Mouse (Mus musculus) hindbrain, embryonic 14.5 days (tissue): ENCODE measurements around the gene Kcp. TPM values are rescaled to one million over a fixed set of nuclear protein-coding genes. Genes with fewer than 3 reads are reported as not detected.

Experiments
- ATAC-seq: fragments of 200-750 bp; cut with Nextera tagmentation; 2 replicates; pipeline ENCODE4 v1.8.0; 2017; ENCODE audit warnings: moderate number of reproducible peaks, mild to moderate bottlenecking, moderate TSS enrichment, moderate library complexity; ENCODE audit not compliant: low FRiP score
- DNase-seq: peaks from one replicate; pipeline ENCODE4 v3.0.0-alpha.2; 2015; ENCODE audit warnings: low spot score
- H3K27ac ChIP-seq: fragments of 300-500 bp; sonication (generic); 2 replicates; pipeline ENCODE4 v1.5.1; 2014; ENCODE audit warnings: mild to moderate bottlenecking, moderate library complexity
- H3K27me3 ChIP-seq: fragments of 300-500 bp; sonication (generic); 2 replicates; pipeline ENCODE4 v1.6.1; 2014; ENCODE audit warnings: mild to moderate bottlenecking, low read length, mixed read lengths; ENCODE audit not compliant: control insufficient read depth, insufficient read depth
- H3K36me3 ChIP-seq: fragments of 300-500 bp; sonication (generic); replicated peaks from 2 replicates; pipeline ENCODE4 v1.6.1; 2014; ENCODE audit not compliant: control insufficient read depth, insufficient read depth
- H3K4me1 ChIP-seq: fragments of 300-500 bp; sonication (generic); replicated peaks from 2 replicates; pipeline ENCODE4 v1.6.1; 2014; ENCODE audit warnings: antibody characterized with exemption, low read length, mixed read lengths; ENCODE audit not compliant: control insufficient read depth, insufficient read depth
- H3K4me2 ChIP-seq: fragments of 300-500 bp; sonication (generic); replicated peaks from 2 replicates; pipeline ENCODE4 v1.6.1; 2014; ENCODE audit warnings: mild to moderate bottlenecking, moderate library complexity
- H3K4me3 ChIP-seq: fragments of 300-500 bp; sonication (generic); replicated peaks from 2 replicates; pipeline ENCODE4 v1.5.1; 2014; ENCODE audit warnings: mild to moderate bottlenecking, low read length
- H3K9ac ChIP-seq: fragments of 300-500 bp; sonication (generic); 2 replicates; pipeline ENCODE4 v1.6.1; 2014
- H3K9me3 ChIP-seq: fragments of 300-500 bp; sonication (generic); 2 replicates; pipeline ENCODE4 v1.6.1; 2016; ENCODE audit warnings: low read length; ENCODE audit not compliant: control insufficient read depth
- WGBS: fragments of 180-500 bp; shearing (Covaris S2); extraction: QIAGEN DNeasy Blood & Tissue Kit; methylation state at CpG from one replicate; pipeline ENCODE4 v1.1.7; 2014; 5-methylcytosine and 5-hydroxymethylcytosine counted together
- polyA plus RNA-seq: library from polyadenylated mRNA; unstranded; fragments of >200 nt; fragmentation: Nextera tagmentation; extraction: Ambion mirVana; gene quantifications from 2 replicates; pipeline ENCODE4 v1.2.1, GENCODE M21; 2014

The Kcp gene
- polyA plus RNA-seq, 1 experiment from 2014 or later: 19.9 TPM

- no peak overlapping the region for H3K27ac ChIP-seq
- no peaks in the 10 kb centered on the region for H3K4me1 ChIP-seq
- H3K4me2 ChIP-seq: no peak overlapping the region
- H3K9ac ChIP-seq: no peak overlapping the region
- H3K9me3 ChIP-seq: no peaks in the 10 kb centered on the region
- DNase-seq: no peak
- 80% methylated on average over 3 of the region's 3 CpGs for WGBS
- no peaks in the 10 kb centered on the region for H3K27me3 ChIP-seq
- no peak for ATAC-seq
- peaks cover 28% of the 10 kb centered on the region for H3K36me3 ChIP-seq
- no peak overlapping the region for H3K4me3 ChIP-seq
Observed at GRCm38 (mm10) chr6:29537221-29537620, 29.5 kb upstream of the Kcp start.

DNA sequence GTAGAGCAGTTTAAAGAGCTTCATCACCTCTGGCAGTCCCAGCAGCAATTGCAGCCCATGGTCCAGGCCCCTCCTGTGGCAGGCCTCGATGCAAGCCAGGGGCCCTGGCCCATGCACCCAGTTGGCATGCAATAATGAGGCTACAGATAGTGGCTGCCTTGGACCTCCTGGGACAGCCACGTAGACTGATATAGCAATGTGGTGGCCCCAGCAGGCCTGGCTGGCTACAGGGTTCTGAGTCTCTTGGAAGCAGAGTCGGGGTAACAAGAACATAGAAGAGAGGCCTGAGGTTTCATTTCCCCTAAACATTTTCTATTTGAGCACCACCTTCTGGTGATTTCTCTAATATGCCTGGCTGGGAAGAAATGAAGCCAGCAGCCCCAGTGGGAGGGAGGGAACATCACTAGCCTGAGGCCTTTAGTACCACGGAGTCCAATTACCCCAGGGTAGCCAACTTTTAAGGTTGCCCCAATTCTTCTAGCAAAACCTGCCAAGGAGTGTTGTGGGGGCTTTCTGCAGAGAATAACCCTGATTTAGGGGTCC, 29.0 kb upstream of the Kcp start:
- no peak overlapping the region for H3K9ac ChIP-seq
- H3K4me1 ChIP-seq: no peaks in the 10 kb centered on the region
- WGBS: 77% methylated on average over 4 of the region's 4 CpGs
- no peak for DNase-seq
- peaks cover 23% of the 10 kb centered on the region for H3K36me3 ChIP-seq
- no peaks in the 10 kb centered on the region for H3K27me3 ChIP-seq
- no peaks in the 10 kb centered on the region for H3K9me3 ChIP-seq
- no peak overlapping the region for H3K27ac ChIP-seq
- no peak overlapping the region for H3K4me3 ChIP-seq
- ATAC-seq: no peak
- no peak overlapping the region for H3K4me2 ChIP-seq

DNA sequence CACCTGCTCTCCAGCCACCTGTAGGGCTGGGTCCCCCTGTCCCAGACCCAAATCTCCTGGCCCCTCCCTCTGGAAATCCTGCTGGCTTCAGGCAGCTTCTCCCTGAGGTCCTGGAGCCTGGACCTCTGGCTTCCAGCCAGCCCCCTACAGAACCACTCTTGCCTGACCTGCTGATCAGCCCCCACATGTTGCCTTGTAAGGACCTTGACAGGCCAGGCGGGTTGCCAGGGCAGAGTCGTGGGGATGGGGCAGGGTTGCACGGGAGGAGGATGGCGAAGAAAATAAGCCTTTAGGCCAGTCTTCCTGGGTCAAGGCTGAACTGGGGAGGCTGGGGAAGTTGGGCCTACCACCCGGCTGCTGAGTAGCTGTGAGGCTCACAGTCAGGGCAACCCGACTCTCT, 27.6 kb upstream of the Kcp start:
- Histone ChIP-seq H3K4me3 (no peak overlapping the region), H3K27me3 (peaks cover 9% of the 10 kb centered on the region; the same call in 1 of the 2 replicates), H3K9me3 (no peaks in the 10 kb centered on the region), H3K36me3 (peaks cover 12% of the 10 kb centered on the region; the same call in 1 of the 2 replicates), H3K9ac (no peak overlapping the region), H3K27ac (no peak overlapping the region), H3K4me2 (no peak overlapping the region), H3K4me1 (no peaks in the 10 kb centered on the region)
- WGBS: 78% methylated on average over 6 of the region's 6 CpGs
- no peak for DNase-seq
- ATAC-seq: no peak

DNA sequence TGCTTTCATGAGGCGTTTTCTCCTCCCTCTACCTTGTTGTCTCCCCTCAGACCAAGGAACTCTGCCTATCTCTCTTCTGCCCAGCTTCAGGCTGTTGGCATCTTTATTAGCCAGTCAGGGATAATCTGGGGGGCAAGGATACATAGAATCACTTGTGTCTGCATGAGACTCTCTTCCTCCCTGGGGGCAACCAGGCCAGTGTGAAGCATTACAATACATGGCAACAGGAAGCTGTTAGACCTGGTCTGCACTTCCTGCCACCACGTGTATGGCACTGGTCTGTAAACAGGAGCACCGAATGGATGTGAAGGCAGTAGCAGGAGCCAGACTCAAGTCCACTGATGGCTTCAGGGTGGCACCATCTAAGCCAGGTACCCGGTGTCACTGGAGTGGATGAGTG, 22.3 kb upstream of the Kcp start:
- ATAC-seq: no peak
- Histone ChIP-seq H3K27me3 (peaks cover 55% of the 10 kb centered on the region), H3K9me3 (no peaks in the 10 kb centered on the region)

DNA sequence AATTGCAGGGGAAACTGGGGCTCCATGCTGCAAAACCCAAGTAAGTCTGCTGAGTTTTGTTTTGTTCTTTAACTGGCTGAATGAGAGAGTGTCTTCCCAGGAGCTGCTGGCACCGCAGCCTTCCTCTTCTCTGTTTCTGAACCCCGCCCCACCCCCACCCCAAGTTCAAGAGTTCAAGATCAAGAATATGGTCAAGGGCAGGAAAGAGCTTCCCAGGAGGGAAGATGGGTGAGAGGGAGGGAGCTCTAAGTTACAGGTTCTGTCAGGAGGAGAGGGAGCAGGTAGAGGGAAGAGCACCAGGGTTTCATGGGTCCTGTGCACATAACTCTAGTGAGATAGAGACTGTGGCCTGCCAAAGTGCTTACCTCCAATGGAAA, 21.7 kb upstream of the Kcp start:
- H3K9me3 ChIP-seq: no peaks in the 10 kb centered on the region
- no peaks in the 10 kb centered on the region for H3K36me3 ChIP-seq
- H3K4me1 ChIP-seq: peaks cover 20% of the 10 kb centered on the region; the same call in 1 of the 2 replicates
- H3K27me3 ChIP-seq: peaks cover 55% of the 10 kb centered on the region
- ATAC-seq (no peak), DNase-seq (no peak)
- H3K4me3 ChIP-seq: no peak overlapping the region
- H3K4me2 ChIP-seq: no peak overlapping the region
- no peak overlapping the region for H3K9ac ChIP-seq
- WGBS: 42% methylated on average over 2 of the region's 2 CpGs
- no peak overlapping the region for H3K27ac ChIP-seq

More for the DNA sequence above, 22.3 kb upstream of the Kcp start:
- Histone ChIP-seq H3K4me1 (peaks cover 20% of the 10 kb centered on the region; the same call in 1 of the 2 replicates), H3K27ac (no peak overlapping the region), H3K4me2 (no peak overlapping the region), H3K36me3 (no peaks in the 10 kb centered on the region), H3K9ac (no peak overlapping the region), H3K4me3 (no peak overlapping the region)
- no peak for DNase-seq
- WGBS: 65% methylated on average over 4 of the region's 4 CpGs

GRCm38 (mm10) chr6:29528561-29529443, 21.1 kb upstream of the Kcp start:
- Histone ChIP-seq H3K4me2 (0 out of 2 replicates have a peak overlapping the region, but pooled peaks have one; percentile 1), H3K9ac (no peak overlapping the region), H3K4me3 (no peak overlapping the region), H3K27ac (no peak overlapping the region), H3K36me3 (no peaks in the 10 kb centered on the region), H3K4me1 (peaks cover 20% of the 10 kb centered on the region; the same call in 1 of the 2 replicates), H3K27me3 (peaks cover 55% of the 10 kb centered on the region), H3K9me3 (no peaks in the 10 kb centered on the region)
- no peak for ATAC-seq
- WGBS: 30% methylated on average over 13 of the region's 13 CpGs
- no peak for DNase-seq

GRCm38 (mm10) chr6:29528165-29528505, 20.4 kb upstream of the Kcp start:
- H3K9me3 ChIP-seq: no peaks in the 10 kb centered on the region
- WGBS: 13% methylated on average over 8 of the region's 8 CpGs
- H3K4me3 ChIP-seq: peak overlapping the region; percentile 52; the same call in 1 of the 2 replicates
- no peak for DNase-seq
- H3K4me2 ChIP-seq: 0 out of 2 replicates have a peak overlapping the region, but pooled peaks have one; percentile 94
- peaks cover 20% of the 10 kb centered on the region; the same call in 1 of the 2 replicates for H3K4me1 ChIP-seq
- H3K36me3 ChIP-seq: no peaks in the 10 kb centered on the region
- no peak overlapping the region for H3K27ac ChIP-seq
- no peak overlapping the region for H3K9ac ChIP-seq
- no peak for ATAC-seq
- peaks cover 55% of the 10 kb centered on the region for H3K27me3 ChIP-seq

- ATAC-seq: no peak
- peak overlapping the region; percentile 52 for H3K4me3 ChIP-seq
- no peak overlapping the region for H3K9ac ChIP-seq
- peaks cover 55% of the 10 kb centered on the region for H3K27me3 ChIP-seq
- no peaks in the 10 kb centered on the region for H3K36me3 ChIP-seq
- H3K9me3 ChIP-seq: no peaks in the 10 kb centered on the region
- H3K27ac ChIP-seq: no peak overlapping the region
- 6% methylated on average over 34 of the region's 34 CpGs for WGBS
- H3K4me1 ChIP-seq: peaks cover 20% of the 10 kb centered on the region; the same call in 1 of the 2 replicates
- no peak for DNase-seq
- peak overlapping the region; percentile 94 for H3K4me2 ChIP-seq
Observed at GRCm38 (mm10) chr6:29527361-29528164, 19.8 kb upstream of the Kcp start.
